Comparison of ENCODE assay signal across 24 mouse cellular contexts in genomic region chr10:76624903-76625302, GRCm38 (mm10). TPM values are rescaled to one million over a fixed set of nuclear protein-coding genes. Genes with fewer than 3 reads are reported as not detected.
A peak's percentile ranks its signal among the peaks of the same experiment; 100 is the strongest.
DNase-seq lines count a peak whose midpoint lies in the region; ATAC-seq and TF ChIP-seq lines count a peak whose summit lies in the region.
"Had no signal": no experiment of that assay in that cellular context is flagged by ENCODE, and none has a peak within 500 bp of the region (broad histone marks: within the 10 kb centered on the region; RNA-seq: fewer than 3 reads in every experiment).

No protein-coding gene starts in this region.

- H3K9ac ChIP-seq in intestine, embryonic 15.5 days: no peak overlapping the region
- no peak overlapping the region for H3K9ac ChIP-seq in intestine, postnatal 0 days (ENCODE audit: low read depth, low read length)
- no peak overlapping the region for H3K9ac ChIP-seq in midbrain, embryonic 14.5 days (replicated peaks; ENCODE audit: low read length)
- no peak overlapping the region for H3K9ac ChIP-seq in embryonic facial prominence, embryonic 15.5 days
- H3K9ac ChIP-seq in forebrain, postnatal 0 days: no peak overlapping the region
- H3K9ac ChIP-seq: embryonic facial prominence, embryonic 12.5 days; forebrain, embryonic 13.5 days; heart, embryonic 12.5 days; hindbrain, embryonic 14.5 days had no signal

- no peaks in the 10 kb centered on the region for H3K9me3 ChIP-seq in intestine, embryonic 15.5 days
- no peaks in the 10 kb centered on the region for H3K9me3 ChIP-seq in intestine, postnatal 0 days (ENCODE audit: control insufficient read depth)
- no peaks in the 10 kb centered on the region for H3K9me3 ChIP-seq in midbrain, embryonic 14.5 days (ENCODE audit: control insufficient read depth, low read length)
- no peaks in the 10 kb centered on the region for H3K9me3 ChIP-seq in midbrain, embryonic 10.5 days (replicated peaks)
- H3K9me3 ChIP-seq in embryonic facial prominence, embryonic 15.5 days (replicated peaks): no peaks in the 10 kb centered on the region
- H3K9me3 ChIP-seq in forebrain, postnatal 0 days (ENCODE audit: low read length): no peaks in the 10 kb centered on the region
- H3K9me3 ChIP-seq: embryonic facial prominence, embryonic 12.5 days; forebrain, embryonic 13.5 days; G1E; heart, embryonic 12.5 days; hindbrain, embryonic 10.5 days had no signal

- no peak for TF ChIP-seq CTCF in intestine, postnatal 0 days (IDR thresholded peaks at IDR 0.05; ENCODE audit: low read depth)
- TF ChIP-seq CTCF in forebrain, postnatal 0 days (IDR thresholded peaks at IDR 0.05; ENCODE audit: low read depth): no peak

- no peak for ATAC-seq in intestine, embryonic 15.5 days
- ATAC-seq in intestine, postnatal 0 days: no peak
- ATAC-seq in midbrain, embryonic 14.5 days (ENCODE audit: low FRiP score, low TSS enrichment): no peak
- ATAC-seq in embryonic facial prominence, embryonic 15.5 days (ENCODE audit: insufficient number of reproducible peaks, low FRiP score, low TSS enrichment, low read depth): no peak
- no peak for ATAC-seq in forebrain, postnatal 0 days
- ATAC-seq: CD4-positive, CD25-positive, alpha-beta regulatory T cell, adult 4 months; forebrain, embryonic 13.5 days; inflammation-experienced regulatory T-cells, adult 6 months had no signal

- peak overlapping the region; percentile 72; the same call in 1 of the 2 replicates for H3K27ac ChIP-seq in intestine, embryonic 15.5 days
- no peak overlapping the region for H3K27ac ChIP-seq in intestine, postnatal 0 days (ENCODE audit: low read depth, low read length)
- H3K27ac ChIP-seq in midbrain, embryonic 14.5 days (replicated peaks; ENCODE audit: low read depth, low read length): no peak overlapping the region
- H3K27ac ChIP-seq in midbrain, embryonic 10.5 days (replicated peaks): no peak overlapping the region
- 0 out of 2 replicates have a peak overlapping the region, but pooled peaks have one; percentile 22 for H3K27ac ChIP-seq in embryonic facial prominence, embryonic 15.5 days (replicated peaks)
- no peak overlapping the region for H3K27ac ChIP-seq in forebrain, postnatal 0 days (ENCODE audit: low read depth, low read length)
- H3K27ac ChIP-seq: embryonic facial prominence, embryonic 12.5 days; forebrain, embryonic 13.5 days; gastrocnemius, adult 2 months; hindbrain, embryonic 10.5 days; hindbrain, embryonic 14.5 days had no signal

- H3K27me3 ChIP-seq in intestine, embryonic 15.5 days (replicated peaks): no peaks in the 10 kb centered on the region
- no peaks in the 10 kb centered on the region for H3K27me3 ChIP-seq in intestine, postnatal 0 days (replicated peaks; ENCODE audit: control insufficient read depth, insufficient read depth, low read length)
- no peaks in the 10 kb centered on the region for H3K27me3 ChIP-seq in midbrain, embryonic 14.5 days (ENCODE audit: control insufficient read depth, insufficient read depth, low read length)
- H3K27me3 ChIP-seq in midbrain, embryonic 10.5 days (ENCODE audit: low read depth, poor library complexity, severe bottlenecking): peaks cover 16% of the 10 kb centered on the region
- no peaks in the 10 kb centered on the region for H3K27me3 ChIP-seq in embryonic facial prominence, embryonic 15.5 days
- no peaks in the 10 kb centered on the region for H3K27me3 ChIP-seq in forebrain, postnatal 0 days (ENCODE audit: insufficient read depth, low read length)
- H3K27me3 ChIP-seq: embryonic facial prominence, embryonic 12.5 days; forebrain, embryonic 13.5 days; heart, embryonic 12.5 days had no signal

- no peak overlapping the region for H3K4me2 ChIP-seq in intestine, embryonic 15.5 days (replicated peaks)
- no peak overlapping the region for H3K4me2 ChIP-seq in intestine, postnatal 0 days (replicated peaks; ENCODE audit: low read depth)
- no peak overlapping the region for H3K4me2 ChIP-seq in midbrain, embryonic 14.5 days (ENCODE audit: low read length)
- H3K4me2 ChIP-seq in embryonic facial prominence, embryonic 15.5 days (replicated peaks): no peak overlapping the region
- no peak overlapping the region for H3K4me2 ChIP-seq in forebrain, postnatal 0 days (ENCODE audit: low read depth)
- H3K4me2 ChIP-seq: embryonic facial prominence, embryonic 12.5 days; forebrain, embryonic 13.5 days; heart, embryonic 12.5 days; hindbrain, embryonic 14.5 days had no signal

- H3K36me3 ChIP-seq in intestine, embryonic 15.5 days: no peaks in the 10 kb centered on the region
- H3K36me3 ChIP-seq in intestine, postnatal 0 days (ENCODE audit: control insufficient read depth, insufficient read depth): no peaks in the 10 kb centered on the region
- H3K36me3 ChIP-seq in midbrain, embryonic 14.5 days (ENCODE audit: control insufficient read depth, insufficient read depth, low read length): no peaks in the 10 kb centered on the region
- no peaks in the 10 kb centered on the region for H3K36me3 ChIP-seq in midbrain, embryonic 10.5 days
- H3K36me3 ChIP-seq in embryonic facial prominence, embryonic 15.5 days: no peaks in the 10 kb centered on the region
- H3K36me3 ChIP-seq in forebrain, postnatal 0 days (ENCODE audit: insufficient read depth): no peaks in the 10 kb centered on the region
- H3K36me3 ChIP-seq: embryonic facial prominence, embryonic 12.5 days; G1E; heart, embryonic 12.5 days; hindbrain, embryonic 10.5 days had no signal

- peaks cover 14% of the 10 kb centered on the region for H3K4me1 ChIP-seq in intestine, embryonic 15.5 days (replicated peaks)
- no peaks in the 10 kb centered on the region for H3K4me1 ChIP-seq in intestine, postnatal 0 days (replicated peaks; ENCODE audit: control insufficient read depth, insufficient read depth, low read length)
- H3K4me1 ChIP-seq in midbrain, embryonic 14.5 days (ENCODE audit: control insufficient read depth, insufficient read depth, low read length): peaks cover 4% of the 10 kb centered on the region; the same call in 1 of the 2 replicates
- H3K4me1 ChIP-seq in midbrain, embryonic 10.5 days: peaks cover 16% of the 10 kb centered on the region
- peaks cover 44% of the 10 kb centered on the region for H3K4me1 ChIP-seq in embryonic facial prominence, embryonic 15.5 days
- no peaks in the 10 kb centered on the region for H3K4me1 ChIP-seq in forebrain, postnatal 0 days (ENCODE audit: insufficient read depth)

- WGBS in intestine, embryonic 15.5 days: 62% methylated on average over 7 of the region's 7 CpGs
- 69% methylated on average over 7 of the region's 7 CpGs for WGBS in intestine, postnatal 0 days
- WGBS in midbrain, embryonic 14.5 days: 62% methylated on average over 7 of the region's 7 CpGs
- WGBS in midbrain, embryonic 10.5 days: 84% methylated on average over 7 of the region's 7 CpGs
- WGBS in embryonic facial prominence, embryonic 15.5 days: 72% methylated on average over 7 of the region's 7 CpGs
- 63% methylated on average over 7 of the region's 7 CpGs for WGBS in forebrain, postnatal 0 days

- no peak overlapping the region for H3K4me3 ChIP-seq in intestine, embryonic 15.5 days (replicated peaks)
- H3K4me3 ChIP-seq in intestine, postnatal 0 days (ENCODE audit: low read depth, low read length): no peak overlapping the region
- H3K4me3 ChIP-seq in midbrain, embryonic 14.5 days (replicated peaks; ENCODE audit: low read depth, low read length): no peak overlapping the region
- H3K4me3 ChIP-seq in midbrain, embryonic 10.5 days: no peak overlapping the region
- no peak overlapping the region for H3K4me3 ChIP-seq in embryonic facial prominence, embryonic 15.5 days (replicated peaks)
- no peak overlapping the region for H3K4me3 ChIP-seq in forebrain, postnatal 0 days (ENCODE audit: low read depth, low read length)
- H3K4me3 ChIP-seq: embryonic facial prominence, embryonic 12.5 days; forebrain, embryonic 13.5 days; gastrocnemius, adult 2 months; heart, embryonic 12.5 days; hindbrain, embryonic 10.5 days had no signal

- peak; percentile 6 for DNase-seq in midbrain, embryonic 14.5 days
- DNase-seq in midbrain, embryonic 10.5 days (ENCODE audit: low spot score): no peak
- DNase-seq in forebrain, postnatal 0 days: no peak
- DNase-seq in adrenal gland, postnatal 4 days (ENCODE audit: low spot score in 2 of 2): no peak
- DNase-seq: adrenal gland, postnatal 10 days; cerebellum, adult 11-12 months; cerebellum, adult 9-10 months; embryo, embryonic 11 days; gastrocnemius, adult 2 months; gastrocnemius, postnatal 25 days had no signal

RNA-seq across cellular contexts. Expression of gene Col6a2, which starts 1.5 kb away (rescaled TPM):
- polyA plus RNA-seq in intestine, embryonic 15.5 days (2015; fragmentation: Nextera tagmentation; extraction: Ambion mirVana): 274 and 282 TPM in 2 replicates
- 99.2 and 101 TPM in 2 replicates for polyA plus RNA-seq in intestine, postnatal 0 days (2015; fragmentation: Nextera tagmentation; extraction: Ambion mirVana)
- 1.6 and 11.4 TPM in 2 replicates for polyA plus RNA-seq in midbrain, embryonic 14.5 days (2014; fragmentation: Nextera tagmentation; extraction: Ambion mirVana)
- polyA plus RNA-seq in midbrain, embryonic 10.5 days (2016; fragmentation: Nextera tagmentation; extraction: Ambion mirVana): 8.6 and 13.8 TPM in 2 replicates
- polyA plus RNA-seq in embryonic facial prominence, embryonic 15.5 days (2015; fragmentation: Nextera tagmentation; extraction: Ambion mirVana): 390 and 438 TPM in 2 replicates
- 13.5 and 21.5 TPM in 2 replicates for total RNA-seq in forebrain, postnatal 0 days (2014; rRNA removed)
- polyA plus RNA-seq in forebrain, postnatal 0 days (2015; fragmentation: Nextera tagmentation; extraction: Ambion mirVana): 10.4 and 11.6 TPM in 2 replicates
- total RNA-seq in adrenal gland, postnatal 4 days (2021): 100 to 1,000 TPM; 175 to 182 TPM
- total RNA-seq: granulocyte monocyte progenitor cell, adult 5-6 weeks had no signal
- polyA plus RNA-seq: CD4-positive, CD25-positive, alpha-beta regulatory T cell, adult 4 months; G1E; inflammation-experienced regulatory T-cells, adult 6 months had no signal

RNA-seq across cellular contexts. Expression of gene Ftcd, which starts 49.5 kb away (rescaled TPM):
- polyA plus RNA-seq in intestine, embryonic 15.5 days (2015; fragmentation: Nextera tagmentation; extraction: Ambion mirVana): 0.64 and 1.3 TPM in 2 replicates
- 0.83 and 1.2 TPM in 2 replicates for polyA plus RNA-seq in intestine, postnatal 0 days (2015; fragmentation: Nextera tagmentation; extraction: Ambion mirVana)
- polyA plus RNA-seq in midbrain, embryonic 14.5 days (2014; fragmentation: Nextera tagmentation; extraction: Ambion mirVana): not detected in 2 replicates
- 0.04 TPM in 1 of 2 replicates, not detected in the other for polyA plus RNA-seq in midbrain, embryonic 10.5 days (2016; fragmentation: Nextera tagmentation; extraction: Ambion mirVana)
- 0.14 TPM in 1 of 2 replicates, not detected in the other for polyA plus RNA-seq in embryonic facial prominence, embryonic 15.5 days (2015; fragmentation: Nextera tagmentation; extraction: Ambion mirVana)
- total RNA-seq in forebrain, postnatal 0 days (2014; rRNA removed): 0.05 and 0.08 TPM in 2 replicates
- polyA plus RNA-seq in forebrain, postnatal 0 days (2015; fragmentation: Nextera tagmentation; extraction: Ambion mirVana): 0.17 TPM in 1 of 2 replicates, not detected in the other
- total RNA-seq in adrenal gland, postnatal 4 days (2021): 10 to 100 TPM in 1 of 2 experiments, under 1 TPM in 1; 0.62 to 16.4 TPM
- total RNA-seq: gastrocnemius, adult 2 months; gastrocnemius, postnatal 25 days; granulocyte monocyte progenitor cell, adult 5-6 weeks; heart, adult 8-10 months; heart, postnatal 25 days had no signal
- polyA plus RNA-seq: CD4-positive, CD25-positive, alpha-beta regulatory T cell, adult 4 months; forebrain, embryonic 13.5 days; G1E; hindbrain, embryonic 10.5 days; hindbrain, embryonic 14.5 days; inflammation-experienced regulatory T-cells, adult 6 months had no signal

Comparison
In these comparisons a context has a peak if more than half of its experiments do, and no peak if none do; other contexts are left out.
1. H3K27ac ChIP-seq: peak in intestine, embryonic 15.5 days (single experiment) and embryonic facial prominence, embryonic 15.5 days (single experiment); none in intestine, postnatal 0 days (single experiment), midbrain, embryonic 14.5 days (single experiment), midbrain, embryonic 10.5 days (single experiment) and forebrain, postnatal 0 days (single experiment).